Mouse (Mus musculus) liver, embryonic 15.5 days (tissue): ENCODE data around the gene Defa28. TPM values are rescaled to one million over a fixed set of nuclear protein-coding genes. Genes with fewer than 3 reads are reported as not detected.
"Not testable (repeated sequence)": the region's sequence is repeated elsewhere in the genome, so short reads cannot be mapped to it uniquely, and the experiment has no call there.

Experiments
- ATAC-seq: fragments of 200-750 bp; cut with Nextera tagmentation; 2 replicates; pipeline ENCODE4 v1.8.0; 2017; ENCODE audit warnings: moderate number of reproducible peaks, mild to moderate bottlenecking, moderate library complexity; ENCODE audit not compliant: insufficient read depth
- H3K27ac ChIP-seq: fragments of 300-500 bp; sonication (generic); replicated peaks from 2 replicates; pipeline ENCODE4 v1.5.1; 2015; ENCODE audit warnings: mild to moderate bottlenecking, inconsistent platforms
- H3K27me3 ChIP-seq: fragments of 300-500 bp; sonication (generic); 2 replicates; pipeline ENCODE4 v1.6.1; 2015; ENCODE audit warnings: mild to moderate bottlenecking, inconsistent platforms
- H3K36me3 ChIP-seq: fragments of 300-500 bp; sonication (generic); replicated peaks from 2 replicates; pipeline ENCODE4 v1.6.1; 2015; ENCODE audit warnings: moderate library complexity, mild to moderate bottlenecking, inconsistent platforms
- H3K4me1 ChIP-seq: fragments of 300-500 bp; sonication (generic); replicated peaks from 2 replicates; pipeline ENCODE4 v1.6.1; 2015; ENCODE audit warnings: inconsistent platforms
- H3K4me2 ChIP-seq: fragments of 300-500 bp; sonication (generic); 2 replicates; pipeline ENCODE4 v1.6.1; 2015; ENCODE audit warnings: moderate library complexity, mild to moderate bottlenecking, inconsistent platforms
- H3K4me3 ChIP-seq: fragments of 300-500 bp; sonication (generic); replicated peaks from 2 replicates; pipeline ENCODE4 v1.5.1; 2015; ENCODE audit warnings: mild to moderate bottlenecking, inconsistent platforms
- H3K9ac ChIP-seq: fragments of 300-500 bp; sonication (generic); 2 replicates; pipeline ENCODE4 v1.6.1; 2015; ENCODE audit warnings: moderate library complexity, mild to moderate bottlenecking, inconsistent platforms
- H3K9me3 ChIP-seq: fragments of 300-500 bp; sonication (generic); replicated peaks from 2 replicates; pipeline ENCODE4 v1.6.1; 2016; ENCODE audit warnings: inconsistent platforms
- WGBS: fragments of 180-500 bp; shearing (Covaris S2); methylation state at CpG from one replicate; pipeline ENCODE4 v1.1.7; 2015; ENCODE audit warnings: mixed read lengths; ENCODE audit not compliant: insufficient replicate concordance; 5-methylcytosine and 5-hydroxymethylcytosine counted together
- polyA plus RNA-seq: library from polyadenylated mRNA; unstranded; fragments of >200 nt; fragmentation: Nextera tagmentation; extraction: Ambion mirVana; gene quantifications from 2 replicates; pipeline ENCODE4 v1.2.1, GENCODE M21; 2015

Gene Defa28
- not detected in 2 replicates for polyA plus RNA-seq

DNA sequence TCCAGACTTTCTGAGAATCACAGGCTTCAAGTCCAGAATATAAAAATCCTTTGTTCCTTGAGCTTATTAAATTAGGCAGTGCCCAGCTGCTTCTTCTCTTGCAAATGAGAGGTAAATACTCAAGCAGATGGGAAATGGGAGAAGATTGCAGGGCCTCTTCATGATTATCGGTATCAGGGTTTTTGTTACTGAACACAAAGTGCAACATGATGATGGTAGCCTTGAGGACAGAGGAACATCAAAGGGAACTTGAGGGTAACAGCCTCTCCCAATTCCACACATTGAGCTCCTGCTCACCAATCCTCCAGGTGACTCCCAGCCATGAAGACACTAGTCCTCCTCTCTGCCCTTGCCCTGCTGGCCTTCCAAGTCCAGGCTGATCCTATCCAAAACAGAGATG lies at the start of gene Defa28:
Defa28 (plus strand) TSS at position 301 of the 400 bp plus-strand sequence.
- ATAC-seq, H3K9ac ChIP-seq, H3K4me2 ChIP-seq, H3K36me3 ChIP-seq, H3K9me3 ChIP-seq, H3K4me1 ChIP-seq, H3K4me3 ChIP-seq, H3K27ac ChIP-seq, H3K27me3 ChIP-seq: not testable (repeated sequence)
- WGBS, result no CpG with 5 or more reads among the region's 1 CpGs

DNA sequence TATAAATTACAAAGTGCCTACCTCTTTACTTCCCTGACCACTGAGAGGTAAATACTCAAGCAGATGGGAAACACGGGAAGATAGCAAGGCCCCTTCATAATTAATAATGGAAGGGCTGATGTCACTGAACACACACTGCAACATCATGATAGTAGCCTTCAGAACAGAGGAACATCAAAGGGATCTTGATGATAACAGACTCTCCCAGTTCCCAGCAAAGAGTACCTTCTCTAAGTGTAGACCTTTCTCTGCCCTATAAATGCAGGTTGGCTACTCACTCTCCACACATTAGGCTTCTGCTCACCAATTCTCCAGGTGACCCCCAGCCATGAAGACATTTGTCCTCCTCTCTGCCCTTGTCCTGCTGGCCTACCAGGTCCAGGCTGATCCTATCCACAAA lies 17.7 kb upstream of the Defa28 start, which contains the start of gene Defa37:
Defa37 (plus strand) TSS at position 301 of the 400 bp plus-strand sequence.
- H3K4me2 ChIP-seq, H3K9me3 ChIP-seq, ATAC-seq, H3K4me1 ChIP-seq, H3K4me3 ChIP-seq, H3K27me3 ChIP-seq, H3K9ac ChIP-seq, H3K36me3 ChIP-seq, H3K27ac ChIP-seq: not testable (repeated sequence)
- no CpG with 5 or more reads among the region's 1 CpGs for WGBS

DNA sequence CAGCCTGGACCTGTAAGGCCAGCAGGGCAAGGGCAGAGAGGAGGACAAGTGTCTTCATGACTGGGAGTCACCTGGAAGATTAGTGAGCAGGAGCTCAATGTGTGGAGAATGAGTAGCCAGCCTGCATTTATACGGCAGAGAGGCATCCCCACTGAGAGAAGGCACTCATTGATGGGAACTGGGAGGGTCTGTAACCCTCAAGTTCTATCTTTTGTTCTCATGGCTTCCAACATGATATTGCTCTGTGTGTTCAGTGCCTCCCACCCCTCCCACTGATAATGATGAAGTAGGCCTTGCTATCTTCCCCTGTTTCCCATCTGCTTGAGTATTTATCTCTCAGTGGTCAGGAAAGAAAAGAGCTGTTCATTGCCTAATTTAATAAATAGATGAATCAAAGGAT lies 11.6 kb downstream of the Defa28 start, which contains the start of gene Gm7861:
Gm7861 (minus strand) TSS at position 101 of the 400 bp plus-strand sequence.
- H3K4me3 ChIP-seq, H3K9ac ChIP-seq, H3K27ac ChIP-seq, H3K27me3 ChIP-seq, H3K4me2 ChIP-seq, H3K4me1 ChIP-seq, ATAC-seq, H3K36me3 ChIP-seq, H3K9me3 ChIP-seq: not testable (repeated sequence)
- WGBS, result no CpG with 5 or more reads among the region's 1 CpGs

DNA sequence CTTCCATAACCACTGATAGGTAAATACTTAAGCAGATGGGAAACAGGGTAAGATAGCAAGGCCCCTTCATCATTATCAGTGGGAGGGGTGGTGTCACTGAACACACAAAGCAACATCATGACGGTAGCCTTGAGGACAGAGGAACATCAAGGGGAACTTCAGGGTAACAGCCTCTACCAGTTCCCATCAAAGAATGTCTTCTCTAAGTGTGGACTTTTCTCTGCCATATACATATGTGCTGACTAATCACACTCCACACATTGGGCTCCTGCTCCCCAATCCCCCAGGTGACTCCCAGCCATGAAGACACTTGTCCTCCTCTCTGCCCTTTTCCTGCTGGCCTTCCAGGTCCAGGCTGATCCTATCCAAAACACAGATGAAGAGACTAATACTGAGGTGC lies 35.1 kb downstream of the Defa28 start, which contains the start of gene Defa26:
Defa26 (plus strand) TSS at position 301 of the 400 bp plus-strand sequence.
- 67% methylated on average over 1 of the region's 1 CpGs for WGBS
- not testable (repeated sequence) for H3K36me3 ChIP-seq, ATAC-seq, H3K9me3 ChIP-seq, H3K27ac ChIP-seq, H3K9ac ChIP-seq, H3K4me3 ChIP-seq, H3K4me1 ChIP-seq, H3K4me2 ChIP-seq, H3K27me3 ChIP-seq

Other genes starting within 250 kb of the Defa28 start
- not detected in 2 replicates for gene Defa2, start 204.5 kb upstream of the Defa28 start, polyA plus RNA-seq
- not detected in 2 replicates for gene Defa33, start 191.2 kb upstream of the Defa28 start, polyA plus RNA-seq
- not detected in 2 replicates for gene Defa36, start 155.6 kb upstream of the Defa28 start, polyA plus RNA-seq
- not detected in 2 replicates for gene Gm7849, start 126.4 kb upstream of the Defa28 start, polyA plus RNA-seq
- gene Defa20, start 73.7 kb upstream of the Defa28 start, polyA plus RNA-seq, result not detected in 2 replicates
- gene Defa32, start 54.0 kb upstream of the Defa28 start, polyA plus RNA-seq, result not detected in 2 replicates
- not detected in 2 replicates for gene Defa37, start 17.6 kb upstream of the Defa28 start, polyA plus RNA-seq
- gene Gm7861, start 11.5 kb downstream of the Defa28 start, polyA plus RNA-seq, result not detected in 2 replicates
- not detected in 2 replicates for gene Defa26, start 35.2 kb downstream of the Defa28 start, polyA plus RNA-seq
- gene Defa17, start 72.8 kb downstream of the Defa28 start, polyA plus RNA-seq, result not detected in 2 replicates
- gene Defa34, start 82.8 kb downstream of the Defa28 start, polyA plus RNA-seq, result not detected in 2 replicates
- gene AY761184, start 120.6 kb downstream of the Defa28 start, polyA plus RNA-seq, result not detected in 2 replicates
- not detected in 2 replicates for gene Defa24, start 151.5 kb downstream of the Defa28 start, polyA plus RNA-seq
- gene Defb50, start 240.5 kb downstream of the Defa28 start, polyA plus RNA-seq, result not detected in 2 replicates